Mouse (Mus musculus) effector memory CD4-positive, alpha-beta T cell, adult 5 months (primary cell): Measurements from ENCODE around the gene Paox. TPM values are rescaled to one million over a fixed set of nuclear protein-coding genes. Genes with fewer than 3 reads are reported as not detected.

Source experiments
- polyA plus RNA-seq: library from polyadenylated mRNA; unstranded; fragments of 100-300 nt; shearing (Covaris generic); gene quantifications from one replicate; pipeline ENCODE4 v1.2.1, GENCODE M21; 2017

Gene Paox
- polyA plus RNA-seq = 2.3 TPM

GRCm38 (mm10) chr7:140115583-140116328, at the start of gene Paox:
TSS of gene Paox (plus strand) at chr7:140115799.

DNA sequence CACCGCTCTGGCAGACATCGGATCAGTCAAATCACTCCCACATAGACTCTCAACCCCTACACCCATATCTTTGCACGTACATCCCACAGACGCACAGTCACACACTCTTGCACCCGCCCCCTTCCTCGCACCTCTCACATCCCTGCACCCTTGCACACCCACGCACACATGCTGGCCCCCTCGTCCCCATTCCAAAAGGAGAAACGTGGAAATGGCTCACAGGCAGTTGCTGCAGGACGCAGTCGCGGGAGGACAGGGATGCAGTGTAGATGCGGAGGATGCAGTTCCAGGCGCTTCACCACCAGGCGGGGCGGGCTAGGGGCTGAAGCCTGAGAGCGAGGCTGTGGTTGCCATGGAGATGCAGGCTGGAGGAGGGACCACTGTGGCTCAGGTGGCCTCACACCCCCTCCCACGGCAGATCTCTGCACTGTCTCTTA, 33.3 kb upstream of the Paox start, which contains the start of gene Caly:
TSS of gene Caly (minus strand) at position 307 of the 437 bp plus-strand sequence.

GRCm38 (mm10) chr7:140092924-140093528, 22.6 kb upstream of the Paox start, which contains the start of gene Prap1:
TSS of gene Prap1 (plus strand) at chr7:140093395.

GRCm38 (mm10) chr7:140101993-140102860, 13.4 kb upstream of the Paox start, which contains the start of gene Fuom:
TSS of gene Fuom (minus strand) at chr7:140102441.

GRCm38 (mm10) chr7:140116329-140117054, 893 bp downstream of the Paox start, which contains the start of gene Echs1:
TSS of gene Echs1 (minus strand) at chr7:140116476.

DNA sequence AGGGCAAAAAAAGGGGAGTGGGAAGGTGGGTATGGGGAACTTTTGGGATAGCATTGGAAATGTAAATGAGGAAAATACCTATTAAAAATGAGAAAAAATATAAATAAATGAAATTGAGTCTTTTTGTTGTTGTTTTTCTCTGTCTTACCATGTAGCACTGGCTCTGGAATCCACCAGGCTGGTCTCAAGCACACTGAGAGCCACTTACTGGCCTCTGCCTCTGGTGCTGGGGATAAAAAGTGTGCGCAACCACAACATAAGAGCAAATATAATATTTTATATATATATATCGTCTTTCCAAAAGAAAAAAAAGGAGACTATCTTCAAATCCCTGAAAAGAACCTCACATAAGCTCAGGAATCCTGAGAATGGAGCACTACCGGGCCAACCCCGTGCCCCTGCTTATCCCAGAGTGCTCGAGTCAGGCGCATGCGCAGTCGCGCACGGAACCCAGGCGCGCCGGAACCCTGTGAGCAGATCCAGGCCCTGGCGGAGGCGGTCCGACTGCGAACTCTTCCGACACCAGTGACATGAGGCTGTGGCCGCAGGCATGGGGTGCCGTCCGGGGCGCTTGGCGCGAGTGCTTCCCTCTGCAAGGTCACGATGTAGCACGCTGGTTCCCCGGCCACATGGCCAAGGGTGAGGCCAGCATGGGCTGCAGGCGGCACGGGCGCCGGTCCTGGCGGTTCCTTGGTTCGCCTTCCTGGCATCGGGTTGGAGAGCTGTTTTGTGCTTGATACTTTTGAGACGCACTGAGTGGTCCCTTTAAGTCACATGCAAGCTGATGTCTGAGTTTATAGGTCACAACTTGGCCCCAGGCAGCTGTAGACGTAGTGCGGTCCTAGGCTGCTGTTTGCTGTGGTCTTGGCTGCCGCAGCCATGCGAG, 21.8 kb downstream of the Paox start, which contains the start of gene Mtg1:
TSS of gene Mtg1 (plus strand) at position 430 of the 886 bp plus-strand sequence.

DNA sequence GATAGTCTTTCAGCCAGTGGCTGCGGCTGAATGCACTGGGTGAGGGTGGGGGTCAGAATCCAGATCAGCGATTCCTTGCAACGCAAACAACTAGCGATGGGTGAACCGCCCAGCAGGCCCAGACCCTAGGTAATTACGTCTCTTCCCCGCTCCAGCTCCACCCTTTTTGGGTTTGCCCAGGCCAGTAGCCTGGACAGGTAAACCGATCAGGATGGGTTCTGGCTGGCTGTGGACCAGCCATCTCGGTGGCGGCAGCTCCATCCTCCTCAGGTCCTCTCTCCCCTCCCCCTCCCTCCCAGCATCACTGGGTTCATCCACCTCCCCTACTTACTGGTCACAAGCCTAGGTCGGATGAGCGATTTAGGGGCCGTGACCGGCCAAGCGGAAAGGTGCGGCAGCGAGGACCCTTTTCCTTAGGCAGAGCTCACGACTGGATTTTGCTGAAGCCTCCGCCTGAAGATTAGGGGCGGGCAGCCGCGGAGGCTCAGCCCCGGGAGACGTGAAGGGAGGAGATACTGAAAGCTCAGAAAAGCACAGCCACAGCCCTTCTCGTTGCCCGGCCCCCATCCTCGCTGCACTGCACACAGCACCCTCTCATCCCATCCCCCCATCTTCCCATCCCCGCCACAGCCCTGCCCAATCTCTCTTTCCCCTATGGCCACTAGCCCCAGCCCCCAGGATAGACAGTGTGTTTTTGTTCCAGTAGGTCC, 38.8 kb downstream of the Paox start, which contains the start of gene Sprn:
TSS of gene Sprn (minus strand) at position 660 of the 710 bp plus-strand sequence.

GRCm38 (mm10) chr7:140164664-140165063, 49.1 kb downstream of the Paox start, which contains the start of gene Olfr522:
TSS of gene Olfr522 (minus strand) at chr7:140164764.

DNA sequence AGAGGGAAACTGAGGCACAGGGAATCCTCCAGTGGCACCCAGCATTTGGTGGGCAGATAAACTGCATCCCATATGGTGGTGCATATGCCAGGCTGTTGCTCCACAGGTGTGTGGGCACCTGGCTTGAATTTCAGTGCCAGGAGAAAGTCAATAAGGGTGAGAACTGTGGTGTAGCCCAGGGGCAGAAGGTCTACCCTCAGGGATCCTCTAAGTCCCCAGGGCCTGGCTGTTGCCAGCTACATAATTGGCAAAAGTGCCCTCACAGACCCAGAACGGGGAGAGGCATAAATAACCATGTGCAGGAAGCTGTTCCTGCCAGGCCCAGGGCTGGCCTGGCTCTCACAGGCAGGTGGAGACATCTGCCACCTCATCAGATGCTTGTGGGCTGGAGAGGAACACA, 57.3 kb downstream of the Paox start, which contains the start of gene Olfr523:
TSS of gene Olfr523 (plus strand) at position 282 of the 400 bp plus-strand sequence.

Other genes starting within 250 kb of the Paox start
- gene Kndc1, start 221.1 kb upstream of the Paox start, polyA plus RNA-seq = 0.16 TPM
- 9.8 TPM for gene Utf1, start 172.0 kb upstream of the Paox start, polyA plus RNA-seq
- gene 6430531B16Rik, start 137.0 kb upstream of the Paox start, polyA plus RNA-seq = 0.87 TPM
- gene Adam8, start 123.2 kb upstream of the Paox start, polyA plus RNA-seq = 11.3 TPM
- gene Zfp511, start 79.4 kb upstream of the Paox start, polyA plus RNA-seq = 46.2 TPM
- gene Tubgcp2, start 79.1 kb upstream of the Paox start, polyA plus RNA-seq = 29.8 TPM
- gene Msx3, start 66.7 kb upstream of the Paox start, polyA plus RNA-seq = not detected
- gene Caly, start 33.3 kb upstream of the Paox start, polyA plus RNA-seq = not detected
- not detected for gene Prap1, start 22.4 kb upstream of the Paox start, polyA plus RNA-seq
- 6.1 TPM for gene Fuom, start 13.4 kb upstream of the Paox start, polyA plus RNA-seq
- gene Echs1, start 677 bp downstream of the Paox start, polyA plus RNA-seq = 27.2 TPM
- gene Mtg1, start 21.8 kb downstream of the Paox start, polyA plus RNA-seq = 17.8 TPM
- not detected for gene Sprn, start 39.1 kb downstream of the Paox start, polyA plus RNA-seq
- not detected for gene Olfr522, start 49.0 kb downstream of the Paox start, polyA plus RNA-seq
- not detected for gene Olfr523, start 57.4 kb downstream of the Paox start, polyA plus RNA-seq
- gene Olfr524, start 90.2 kb downstream of the Paox start, polyA plus RNA-seq = 0.85 TPM
- gene Cd163l1, start 102.5 kb downstream of the Paox start, polyA plus RNA-seq = 3.7 TPM
- gene 5830411N06Rik, start 131.5 kb downstream of the Paox start, polyA plus RNA-seq = 9.9 TPM
- 0.26 TPM for gene Olfr525, start 205.1 kb downstream of the Paox start, polyA plus RNA-seq
- not detected for gene Olfr527, start 218.2 kb downstream of the Paox start, polyA plus RNA-seq
- gene Olfr60, start 245.9 kb downstream of the Paox start, polyA plus RNA-seq = 1.4 TPM